Mouse (Mus musculus): ENCODE results near the gene Gm47289. TPM values are rescaled to one million over a fixed set of nuclear protein-coding genes. Genes with fewer than 3 reads are reported as not detected.
A peak's percentile ranks its signal among the peaks of the same experiment; 100 is the strongest.

Gm47289 gene
- total RNA-seq, 2 experiments from 2014 or later, result not detected

GRCm38 (mm10) chr9:119156278-119157201 lies 2.4 kb upstream of the Gm47289 start, which contains the start of gene Acaa1b:
Acaa1b (minus strand) TSS chr9:119157093.
- ATAC-seq (replicated peaks; ENCODE audit: poor library complexity, severe bottlenecking), result peak; percentile 73; the same call in 1 of the 2 replicates

- no peak for ATAC-seq (replicated peaks; ENCODE audit: poor library complexity, severe bottlenecking)
Observed at GRCm38 (mm10) chr9:119160689-119161088, 1.7 kb downstream of the Gm47289 start.

- ATAC-seq (replicated peaks; ENCODE audit: poor library complexity, severe bottlenecking), result no peak
Observed at GRCm38 (mm10) chr9:119164743-119165142, 5.8 kb downstream of the Gm47289 start.

GRCm38 (mm10) chr9:119165548-119165947 lies 6.6 kb downstream of the Gm47289 start:
- no peak for ATAC-seq (replicated peaks; ENCODE audit: poor library complexity, severe bottlenecking)

- ATAC-seq (replicated peaks; ENCODE audit: poor library complexity, severe bottlenecking), result no peak
Observed at GRCm38 (mm10) chr9:119167608-119168007, 8.6 kb downstream of the Gm47289 start.

- ATAC-seq (replicated peaks; ENCODE audit: poor library complexity, severe bottlenecking), result no peak
Observed at GRCm38 (mm10) chr9:119179292-119179691, 20.3 kb downstream of the Gm47289 start.

- ATAC-seq (replicated peaks; ENCODE audit: poor library complexity, severe bottlenecking), result no peak
Observed at GRCm38 (mm10) chr9:119181241-119181728, 22.3 kb downstream of the Gm47289 start.

- no peak for ATAC-seq (replicated peaks; ENCODE audit: poor library complexity, severe bottlenecking)
Observed at GRCm38 (mm10) chr9:119192202-119192990, 33.4 kb downstream of the Gm47289 start.

GRCm38 (mm10) chr9:119199151-119199861 lies 40.3 kb downstream of the Gm47289 start:
- ATAC-seq (replicated peaks; ENCODE audit: poor library complexity, severe bottlenecking), result peak; percentile 35; the same call in 1 of the 2 replicates

- ATAC-seq (replicated peaks; ENCODE audit: poor library complexity, severe bottlenecking), result no peak
Observed at GRCm38 (mm10) chr9:119201653-119202052, 42.7 kb downstream of the Gm47289 start.

- no peak for ATAC-seq (replicated peaks; ENCODE audit: poor library complexity, severe bottlenecking)
Observed at GRCm38 (mm10) chr9:119203617-119204016, 44.7 kb downstream of the Gm47289 start.

GRCm38 (mm10) chr9:119205756-119206155 lies 46.8 kb downstream of the Gm47289 start:
- ATAC-seq (replicated peaks; ENCODE audit: poor library complexity, severe bottlenecking), result no peak

GRCm38 (mm10) chr9:119206666-119207065 lies 47.7 kb downstream of the Gm47289 start:
- no peak for ATAC-seq (replicated peaks; ENCODE audit: poor library complexity, severe bottlenecking)

- no peak for ATAC-seq (replicated peaks; ENCODE audit: poor library complexity, severe bottlenecking)
Observed at GRCm38 (mm10) chr9:119207113-119207512, 48.2 kb downstream of the Gm47289 start.

- no peak for ATAC-seq (replicated peaks; ENCODE audit: poor library complexity, severe bottlenecking)
Observed at GRCm38 (mm10) chr9:119208998-119209397, 50.0 kb downstream of the Gm47289 start, which contains the start of gene Slc22a13. Slc22a13 (minus strand) TSS chr9:119209098.

Other genes starting within 250 kb of the Gm47289 start
- gene Ctdspl, start 232.7 kb upstream of the Gm47289 start, total RNA-seq (2014; fragmentation: Nextera tagmentation), result 25.4 and 28.7 TPM in 2 replicates
- 6.5 and 7.9 TPM in 2 replicates for gene Ctdspl, start 232.7 kb upstream of the Gm47289 start, total RNA-seq (2017)
- 33.5 and 42.4 TPM in 2 replicates for gene Vill, start 106.4 kb upstream of the Gm47289 start, total RNA-seq (2014; fragmentation: Nextera tagmentation)
- 23.7 and 34.9 TPM in 2 replicates for gene Vill, start 106.4 kb upstream of the Gm47289 start, total RNA-seq (2017)
- gene Plcd1, start 65.7 kb upstream of the Gm47289 start, total RNA-seq (2014; fragmentation: Nextera tagmentation), result not detected in 2 replicates
- gene Plcd1, start 65.7 kb upstream of the Gm47289 start, total RNA-seq (2017), result not detected in 2 replicates
- 0.06 and 0.32 TPM in 2 replicates for gene Dlec1, start 56.7 kb upstream of the Gm47289 start, total RNA-seq (2014; fragmentation: Nextera tagmentation)
- 0.26 and 0.67 TPM in 2 replicates for gene Dlec1, start 56.7 kb upstream of the Gm47289 start, total RNA-seq (2017)
- not detected in 2 replicates for gene Acaa1b, start 2.1 kb upstream of the Gm47289 start, total RNA-seq (2014; fragmentation: Nextera tagmentation)
- gene Acaa1b, start 2.1 kb upstream of the Gm47289 start, total RNA-seq (2017), result not detected in 2 replicates
- not detected in 2 replicates for gene Slc22a13, start 49.9 kb downstream of the Gm47289 start, total RNA-seq (2014; fragmentation: Nextera tagmentation)
- gene Slc22a13, start 49.9 kb downstream of the Gm47289 start, total RNA-seq (2017), result not detected in 2 replicates
- gene Oxsr1, start 163.3 kb downstream of the Gm47289 start, total RNA-seq (2014; fragmentation: Nextera tagmentation), result 27.5 and 28.0 TPM in 2 replicates
- gene Oxsr1, start 163.3 kb downstream of the Gm47289 start, total RNA-seq (2017), result 28.7 and 30.5 TPM in 2 replicates
- gene Acaa1a, start 180.5 kb downstream of the Gm47289 start, total RNA-seq (2014; fragmentation: Nextera tagmentation), result 26.4 and 40.6 TPM in 2 replicates
- gene Acaa1a, start 180.5 kb downstream of the Gm47289 start, total RNA-seq (2017), result 21.2 and 26.2 TPM in 2 replicates
- 31.1 and 47.6 TPM in 2 replicates for gene Myd88, start 182.2 kb downstream of the Gm47289 start, total RNA-seq (2014; fragmentation: Nextera tagmentation)
- gene Myd88, start 182.2 kb downstream of the Gm47289 start, total RNA-seq (2017), result 16.4 and 24.2 TPM in 2 replicates
- gene Xylb, start 198.2 kb downstream of the Gm47289 start, total RNA-seq (2014; fragmentation: Nextera tagmentation), result 4.4 and 7.4 TPM in 2 replicates
- 2.8 and 4.1 TPM in 2 replicates for gene Xylb, start 198.2 kb downstream of the Gm47289 start, total RNA-seq (2017)
- not detected in 2 replicates for gene Slc22a14, start 206.4 kb downstream of the Gm47289 start, total RNA-seq (2014; fragmentation: Nextera tagmentation)
- not detected in 2 replicates for gene Slc22a14, start 206.4 kb downstream of the Gm47289 start, total RNA-seq (2017)
- 2.0 and 2.9 TPM in 2 replicates for gene Acvr2b, start 243.0 kb downstream of the Gm47289 start, total RNA-seq (2014; fragmentation: Nextera tagmentation)
- gene Acvr2b, start 243.0 kb downstream of the Gm47289 start, total RNA-seq (2017), result 0.36 and 0.65 TPM in 2 replicates